Mouse (Mus musculus): ENCODE measurements around the gene Lcn8. TPM values are rescaled to one million over a fixed set of nuclear protein-coding genes. Genes with fewer than 3 reads are reported as not detected.
"Not testable (repeated sequence)": the region's sequence is repeated elsewhere in the genome, so short reads cannot be mapped to it uniquely, and the experiment has no call there.

Lcn8 gene
- total RNA-seq, 4 experiments from 2014 or later: 3.5 to 8.6 (median 5.2) TPM

GRCm38 (mm10) chr2:25664125-25664524 is 11.2 kb downstream of the Lcn8 start:
- no peak for DNase-seq (ENCODE audit: low spot score in 2 of 2)

DNA sequence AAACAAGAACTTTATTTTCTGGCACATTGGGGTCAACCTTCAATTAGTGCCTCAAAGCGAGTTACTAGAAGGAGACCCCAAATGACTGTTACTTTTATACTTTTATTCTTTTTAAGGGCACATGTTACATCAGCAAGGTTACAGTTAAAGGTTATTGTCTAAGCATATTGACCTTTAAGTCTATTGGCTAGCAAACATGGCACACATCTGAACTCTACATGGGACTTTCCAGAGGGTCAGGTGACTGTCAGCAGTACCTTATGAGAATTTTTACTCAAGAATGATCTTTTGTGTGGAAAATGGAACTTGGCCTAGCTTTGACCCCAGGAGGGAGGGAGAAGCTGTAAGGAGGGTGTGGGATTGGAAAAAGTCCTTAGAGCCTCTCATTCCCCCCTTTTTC is 13.6 kb downstream of the Lcn8 start:
- DNase-seq (ENCODE audit: low spot score in 2 of 2): no peak

DNA sequence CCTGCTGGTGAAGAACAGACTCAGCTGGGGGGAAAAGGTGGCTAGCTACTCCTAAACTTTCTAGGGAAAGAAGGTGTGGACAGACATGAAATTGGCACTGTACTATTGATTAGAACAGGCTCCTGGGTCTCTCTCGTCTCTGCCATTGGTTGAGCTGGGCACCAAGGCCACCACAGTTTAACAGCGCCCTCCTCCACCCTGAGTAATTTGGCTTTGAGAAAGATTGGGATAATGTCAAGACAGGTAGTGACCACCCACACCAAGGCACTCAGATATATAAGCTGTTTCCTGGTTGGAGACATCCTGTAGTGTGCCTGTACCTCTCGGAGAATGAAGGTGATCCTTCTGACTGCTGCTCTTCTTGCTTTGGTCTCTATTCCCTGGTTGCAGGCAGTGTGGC is 23.6 kb downstream of the Lcn8 start, which contains the start of gene Lcn6:
Lcn6 (plus strand) TSS at position 301 of the 400 bp plus-strand sequence.
- DNase-seq (ENCODE audit: low spot score in 2 of 2): no peak

DNA sequence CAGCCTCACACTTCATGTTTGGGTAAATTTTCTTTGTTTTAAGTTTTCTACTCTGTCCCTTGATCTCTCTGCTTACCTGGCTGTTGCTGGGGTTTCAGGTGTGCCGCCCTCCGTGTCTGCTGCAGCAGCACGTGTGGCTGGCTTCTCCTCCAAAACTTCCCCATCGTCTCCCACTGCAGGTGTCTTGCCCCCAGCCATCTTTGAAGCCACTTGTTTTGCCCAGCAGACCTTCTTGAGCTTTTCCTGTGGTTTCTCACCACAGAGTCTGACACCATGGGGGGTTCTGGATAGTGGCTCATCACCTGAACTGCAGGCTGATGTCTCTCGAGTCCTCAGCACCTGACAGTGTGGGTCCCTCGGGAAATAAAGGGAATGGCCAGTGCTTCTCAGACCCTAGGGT is 26.6 kb downstream of the Lcn8 start:
- DNase-seq (ENCODE audit: low spot score in 2 of 2): no peak

GRCm38 (mm10) chr2:25682426-25682825 is 29.5 kb downstream of the Lcn8 start, which contains the start of gene Lcn10:
Gene Lcn10 (plus strand): TSS chr2:25682726.
- DNase-seq (ENCODE audit: low spot score in 2 of 2): no peak

GRCm38 (mm10) chr2:25686941-25687340 is 34.0 kb downstream of the Lcn8 start:
- DNase-seq (ENCODE audit: low spot score in 2 of 2): no peak

GRCm38 (mm10) chr2:25694605-25695004 is 41.7 kb downstream of the Lcn8 start:
- DNase-seq (ENCODE audit: low spot score in 2 of 2): peak; percentile 18 to 27

DNA sequence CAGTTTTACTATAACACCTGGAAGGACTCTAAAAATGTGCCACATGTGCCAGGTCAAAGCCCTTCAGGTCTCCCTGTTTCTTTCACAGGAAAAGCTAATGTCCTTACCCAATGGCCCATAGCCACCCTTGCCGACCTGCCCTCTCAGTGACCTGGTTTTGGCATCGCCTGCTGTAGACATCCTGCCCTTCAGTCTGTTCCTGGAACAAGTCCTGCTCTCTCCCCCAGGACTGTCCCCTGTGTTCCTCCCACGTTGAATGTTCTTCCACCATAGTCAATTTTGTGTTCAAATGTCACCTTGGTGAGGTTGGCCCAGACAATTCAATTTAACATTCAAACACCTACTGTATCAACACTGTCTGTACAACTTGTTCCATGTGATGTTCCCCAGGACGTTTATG is 44.0 kb downstream of the Lcn8 start:
- DNase-seq (ENCODE audit: low spot score in 2 of 2): no peak

DNA sequence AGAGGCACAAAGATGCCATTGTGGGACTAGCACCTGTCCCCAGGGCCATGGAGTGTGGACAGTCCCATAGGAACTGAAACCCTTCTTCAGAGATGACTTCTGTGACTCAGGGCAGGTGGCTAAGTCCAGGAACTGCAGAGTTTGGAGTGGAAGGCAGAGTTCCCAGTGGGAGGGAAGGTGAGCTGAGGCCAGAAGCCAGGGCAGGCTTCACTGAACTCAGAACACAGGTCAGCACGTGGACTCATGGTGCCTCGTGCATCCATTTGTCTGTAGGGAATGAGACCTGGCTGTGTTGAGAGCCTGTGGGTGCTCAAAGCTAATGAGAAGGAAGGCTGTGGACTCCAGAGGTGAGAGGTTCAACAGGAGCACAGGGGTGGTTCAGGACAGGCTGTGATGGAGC is 45.8 kb downstream of the Lcn8 start:
- DNase-seq (ENCODE audit: low spot score in 2 of 2): no peak

DNA sequence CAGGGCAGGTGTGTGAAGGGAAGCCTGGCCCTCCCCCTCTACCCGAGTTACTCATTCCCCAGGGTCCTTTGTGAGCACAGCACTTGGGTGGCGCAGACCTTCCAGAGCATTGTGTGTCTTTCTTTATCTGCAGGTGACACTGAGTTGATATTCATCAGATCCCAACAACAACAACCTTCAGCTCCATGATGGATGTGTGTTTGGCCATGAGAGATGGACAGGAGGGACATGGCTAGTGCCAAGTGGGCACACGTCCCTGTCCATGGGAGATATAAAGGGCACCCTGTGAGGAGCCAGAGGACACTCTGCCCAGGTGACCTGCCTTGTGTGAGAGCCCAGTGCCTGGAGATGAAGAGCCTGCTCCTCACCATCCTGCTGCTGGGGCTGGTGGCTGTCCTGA is 46.8 kb downstream of the Lcn8 start, which contains the start of gene Obp2a:
Obp2a (plus strand) TSS at position 301 of the 400 bp plus-strand sequence.
- not testable (repeated sequence) for DNase-seq (ENCODE audit: low spot score in 2 of 2)

GRCm38 (mm10) chr2:25701001-25701400 is 48.1 kb downstream of the Lcn8 start:
- DNase-seq (ENCODE audit: low spot score in 2 of 2): no peak

DNA sequence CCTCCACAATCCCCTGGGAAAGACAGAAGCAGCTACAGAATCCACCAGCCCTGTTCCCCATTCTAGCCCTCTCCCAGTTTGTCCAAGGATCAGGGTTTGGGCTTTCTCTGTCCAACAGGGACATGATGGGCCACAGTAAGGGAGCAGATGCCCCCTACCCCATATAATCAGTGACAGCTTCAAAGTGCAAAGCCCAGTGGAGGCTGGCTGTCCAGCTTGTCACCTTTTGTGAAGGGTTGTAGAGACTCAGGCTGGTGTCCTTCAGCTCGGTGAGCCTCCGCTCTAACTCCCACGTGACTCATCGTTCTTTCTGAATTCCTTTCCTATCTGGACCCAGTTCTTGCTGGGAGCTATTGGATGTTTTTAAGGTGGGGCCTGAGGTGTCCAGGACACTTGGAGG is 50.8 kb downstream of the Lcn8 start:
- no peak for DNase-seq (ENCODE audit: low spot score in 2 of 2)

Other genes starting within 250 kb of the Lcn8 start
- not detected for gene Fut7, start 229.9 kb upstream of the Lcn8 start, total RNA-seq (2022)
- 10 to 100 TPM; 14.6 to 19.4 (median 16.0) TPM for gene Abca2, start 224.4 kb upstream of the Lcn8 start, total RNA-seq (2022)
- gene Clic3, start 196.3 kb upstream of the Lcn8 start, total RNA-seq (2022): 1 to 10 TPM in 1 of 4 experiments, under 1 TPM in 2, not detected in 1; 0.64 to 1.1 (median 0.77) TPM
- 10 to 100 TPM; 11.2 to 15.0 (median 14.9) TPM for gene Paxx, start 192.0 kb upstream of the Lcn8 start, total RNA-seq (2022)
- not detected for gene Ptgds, start 183.1 kb upstream of the Lcn8 start, total RNA-seq (2022)
- gene Lcn12, start 159.2 kb upstream of the Lcn8 start, total RNA-seq (2022): not detected
- gene Fbxw5, start 152.4 kb upstream of the Lcn8 start, total RNA-seq (2022): 100 to 1,000 TPM in 1 of 4 experiments, 10 to 100 TPM in 3; 83.3 to 100 (median 89.7) TPM
- 1 to 10 TPM; 1.0 to 1.8 (median 1.6) TPM for gene C8g, start 151.4 kb upstream of the Lcn8 start, total RNA-seq (2022)
- 10 to 100 TPM; 12.0 to 18.8 (median 15.2) TPM for gene Traf2, start 106.2 kb upstream of the Lcn8 start, total RNA-seq (2022)
- 100 to 1,000 TPM; 104 to 172 (median 141) TPM for gene Edf1, start 95.3 kb upstream of the Lcn8 start, total RNA-seq (2022)
- under 1 TPM; 0.19 to 0.46 (median 0.33) TPM for gene Mamdc4, start 78.3 kb upstream of the Lcn8 start, total RNA-seq (2022)
- gene Phpt1, start 77.9 kb upstream of the Lcn8 start, total RNA-seq (2022): 10 to 100 TPM; 62.8 to 69.7 (median 65.5) TPM
- under 1 TPM; 0.13 to 0.20 (median 0.16) TPM for gene Ajm1, start 71.4 kb upstream of the Lcn8 start, total RNA-seq (2022)
- gene Rabl6, start 44.6 kb upstream of the Lcn8 start, total RNA-seq (2022): 10 to 100 TPM; 83.3 to 94.6 (median 89.3) TPM
- not detected for gene Ccdc183, start 35.4 kb upstream of the Lcn8 start, total RNA-seq (2022)
- gene Tmem141, start 31.1 kb upstream of the Lcn8 start, total RNA-seq (2022): 10 to 100 TPM; 14.9 to 22.8 (median 17.3) TPM
- 1 to 10 TPM in 3 of 4 experiments, under 1 TPM in 1; 0.41 to 4.2 (median 1.9) TPM for gene Fcna, start 25.1 kb upstream of the Lcn8 start, total RNA-seq (2022)
- not detected for gene Lcn5, start 4.8 kb downstream of the Lcn8 start, total RNA-seq (2022)
- not detected for gene Lcn6, start 23.7 kb downstream of the Lcn8 start, total RNA-seq (2022)
- gene Lcn10, start 29.6 kb downstream of the Lcn8 start, total RNA-seq (2022): not detected
- not detected for gene Obp2a, start 46.9 kb downstream of the Lcn8 start, total RNA-seq (2022)
- 10 to 100 TPM; 18.7 to 22.3 (median 20.6) TPM for gene Bmyc, start 53.6 kb downstream of the Lcn8 start, total RNA-seq (2022)
- not detected for gene Obp2b, start 83.9 kb downstream of the Lcn8 start, total RNA-seq (2022)
- gene Lcn3, start 112.4 kb downstream of the Lcn8 start, total RNA-seq (2022): not detected
- gene Lcn11, start 123.9 kb downstream of the Lcn8 start, total RNA-seq (2022): not detected
- not detected for gene Gm13539, start 129.1 kb downstream of the Lcn8 start, total RNA-seq (2022)
- not detected for gene Glt6d1, start 162.7 kb downstream of the Lcn8 start, total RNA-seq (2022)
- gene Lcn9, start 170.0 kb downstream of the Lcn8 start, total RNA-seq (2022): not detected
- gene Sohlh1, start 194.1 kb downstream of the Lcn8 start, total RNA-seq (2022): not detected
- gene Kcnt1, start 210.6 kb downstream of the Lcn8 start, total RNA-seq (2022): under 1 TPM in 3 of 4 experiments, not detected in 1; 0.10 to 0.31 (median 0.24) TPM

Data from gastrocnemius, adult 8-10 months (tissue).